Mouse (Mus musculus): ENCODE results near the gene Per2.
"Not testable (repeated sequence)": the region's sequence is repeated elsewhere in the genome, so short reads cannot be mapped to it uniquely, and the experiment has no call there.

Gene Per2

GRCm38 (mm10) chr1:91459059-91459809 lies at the start of gene Per2:
Per2 (minus strand) TSS chr1:91459324.
- DNase-seq (ENCODE audit: low spot score): peak; percentile 100

- DNase-seq (ENCODE audit: low spot score): no peak
Observed at GRCm38 (mm10) chr1:91504615-91505014, 45.5 kb upstream of the Per2 start.

GRCm38 (mm10) chr1:91498579-91498978 lies 39.5 kb upstream of the Per2 start:
- DNase-seq (ENCODE audit: low spot score): no peak

- no peak for DNase-seq (ENCODE audit: low spot score)
Observed at GRCm38 (mm10) chr1:91495321-91495720, 36.2 kb upstream of the Per2 start.

- DNase-seq (ENCODE audit: low spot score): peak; percentile 86
Observed at GRCm38 (mm10) chr1:91494457-91495140, 35.5 kb upstream of the Per2 start, which contains the start of gene Traf3ip1. Traf3ip1 (plus strand) TSS chr1:91494647.

- DNase-seq (ENCODE audit: low spot score): no peak
Observed at GRCm38 (mm10) chr1:91493938-91494337, 34.8 kb upstream of the Per2 start.

GRCm38 (mm10) chr1:91492740-91493139 lies 33.6 kb upstream of the Per2 start:
- no peak for DNase-seq (ENCODE audit: low spot score)

GRCm38 (mm10) chr1:91490322-91490721 lies 31.2 kb upstream of the Per2 start:
- no peak for DNase-seq (ENCODE audit: low spot score)

- no peak for DNase-seq (ENCODE audit: low spot score)
Observed at GRCm38 (mm10) chr1:91486165-91486564, 27.0 kb upstream of the Per2 start.

- DNase-seq (ENCODE audit: low spot score): no peak
Observed at GRCm38 (mm10) chr1:91485422-91485821, 26.3 kb upstream of the Per2 start.

GRCm38 (mm10) chr1:91484011-91484346 lies 24.9 kb upstream of the Per2 start:
- no peak for DNase-seq (ENCODE audit: low spot score)

- DNase-seq (ENCODE audit: low spot score): peak; percentile 71
Observed at GRCm38 (mm10) chr1:91483304-91484010, 24.3 kb upstream of the Per2 start.

GRCm38 (mm10) chr1:91482616-91483211 lies 23.6 kb upstream of the Per2 start:
- no peak for DNase-seq (ENCODE audit: low spot score)

- no peak for DNase-seq (ENCODE audit: low spot score)
Observed at GRCm38 (mm10) chr1:91478958-91479357, 19.8 kb upstream of the Per2 start.

GRCm38 (mm10) chr1:91478145-91478544 lies 19.0 kb upstream of the Per2 start:
- DNase-seq (ENCODE audit: low spot score): not testable (repeated sequence)

GRCm38 (mm10) chr1:91469888-91470419 lies 10.8 kb upstream of the Per2 start:
- DNase-seq (ENCODE audit: low spot score): no peak

GRCm38 (mm10) chr1:91466186-91466585 lies 7.1 kb upstream of the Per2 start:
- no peak for DNase-seq (ENCODE audit: low spot score)

- DNase-seq (ENCODE audit: low spot score): no peak
Observed at GRCm38 (mm10) chr1:91465244-91465643, 6.1 kb upstream of the Per2 start.

- DNase-seq (ENCODE audit: low spot score): no peak
Observed at GRCm38 (mm10) chr1:91464436-91464835, 5.3 kb upstream of the Per2 start.

- DNase-seq (ENCODE audit: low spot score): no peak
Observed at GRCm38 (mm10) chr1:91463336-91463995, 4.3 kb upstream of the Per2 start.

GRCm38 (mm10) chr1:91460564-91460963 lies 1.4 kb upstream of the Per2 start:
- DNase-seq (ENCODE audit: low spot score): no peak

- DNase-seq (ENCODE audit: low spot score): no peak
Observed at GRCm38 (mm10) chr1:91460069-91460468, 945 bp upstream of the Per2 start.

All from c-Kit-positive CD71-positive TER-119-positive erythroid progenitor cells, embryonic 14.5 days (primary cell).